Mouse (Mus musculus) bone marrow, adult 2 months (tissue): Measurements from ENCODE around the gene Cfap69.

Source experiments
- CTCF ChIP-seq: fragments of 200-500 bp; IDR thresholded peaks from 2 replicates; pipeline ENCODE4 v1.5.1; 2011; ENCODE audit warnings: low read length, control low read depth; ENCODE audit not compliant: control insufficient read depth, insufficient read depth
- POLR2A ChIP-seq: fragments of 200-500 bp; IDR thresholded peaks from 2 replicates; pipeline ENCODE4 v1.6.1; 2011; ENCODE audit warnings: low read depth, mild to moderate bottlenecking, control low read depth, low read length, borderline replicate concordance; ENCODE audit not compliant: control insufficient read depth

DNA sequence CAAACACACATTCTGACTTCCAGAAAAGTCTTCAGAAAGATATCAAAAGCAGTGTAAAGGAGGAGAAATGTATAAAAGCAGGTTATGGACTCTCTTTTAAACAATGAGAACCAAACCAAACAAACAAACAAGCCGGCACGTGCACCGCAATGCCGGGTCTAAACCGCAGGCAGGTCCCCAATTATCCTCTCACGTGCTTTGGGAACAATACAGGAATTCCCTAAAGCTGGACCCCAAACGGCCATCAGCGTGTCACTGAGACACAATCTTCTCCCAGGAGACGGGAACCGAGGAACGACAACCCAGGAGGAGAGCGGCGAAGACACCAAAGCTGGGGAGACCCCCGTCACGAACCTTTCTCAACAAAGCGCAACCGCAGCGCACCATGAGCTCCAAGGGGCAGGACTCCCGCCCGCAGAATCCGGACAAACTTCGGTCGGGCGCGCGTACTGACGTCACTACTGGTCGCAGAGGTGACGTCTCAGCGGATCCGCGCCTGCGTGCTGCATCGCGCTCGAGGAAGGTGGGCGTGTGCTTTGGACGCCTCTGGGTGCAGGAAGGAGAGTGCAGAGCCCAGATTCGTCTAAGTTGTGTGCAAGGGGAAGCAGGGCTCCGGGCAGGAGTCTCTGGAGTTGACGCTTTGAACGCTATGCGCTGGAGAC, 104.8 kb downstream of the Cfap69 start, which contains the start of gene Gtpbp10:
- peak; percentile 61; the same call in 1 of the 2 replicates for TF ChIP-seq POLR2A
- TF ChIP-seq CTCF = no peak
